Mouse (Mus musculus) limb, embryonic 10.5 days (tissue): ENCODE results near the gene Flnb. TPM values are rescaled to one million over a fixed set of nuclear protein-coding genes. Genes with fewer than 3 reads are reported as not detected.
A peak's percentile ranks its signal among the peaks of the same experiment; 100 is the strongest.

Experiments
- DNase-seq: peaks from one replicate; pipeline ENCODE4 v3.0.0-alpha.2; 2017; ENCODE audit warnings: low spot score
- H3K27ac ChIP-seq: fragments of 300-500 bp; sonication (generic); 2 replicates; pipeline ENCODE4 v1.5.1; 2016; ENCODE audit warnings: mild to moderate bottlenecking
- H3K27me3 ChIP-seq: fragments of 300-500 bp; sonication (generic); 2 replicates; pipeline ENCODE4 v1.6.1; 2016; ENCODE audit warnings: low read depth, mild to moderate bottlenecking; ENCODE audit not compliant: poor library complexity, severe bottlenecking
- H3K36me3 ChIP-seq: fragments of 300-500 bp; sonication (generic); 2 replicates; pipeline ENCODE4 v1.6.1; 2016; ENCODE audit warnings: mild to moderate bottlenecking, moderate library complexity
- H3K4me1 ChIP-seq: fragments of 300-500 bp; sonication (generic); 2 replicates; pipeline ENCODE4 v1.6.1; 2016
- H3K4me3 ChIP-seq: fragments of 300-500 bp; sonication (generic); 2 replicates; pipeline ENCODE4 v1.5.1; 2016; ENCODE audit warnings: mild to moderate bottlenecking, moderate library complexity
- H3K9me3 ChIP-seq: fragments of 300-500 bp; sonication (generic); replicated peaks from 2 replicates; pipeline ENCODE4 v1.6.1; 2016; ENCODE audit warnings: mild to moderate bottlenecking
- WGBS: fragments of 180-500 bp; shearing (Covaris S2); methylation state at CpG from one replicate; pipeline ENCODE4 v1.1.7; 2016; 5-methylcytosine and 5-hydroxymethylcytosine counted together
- polyA plus RNA-seq: library from polyadenylated mRNA; unstranded; fragments of >200 nt; fragmentation: Nextera tagmentation; extraction: Ambion mirVana; gene quantifications from 2 replicates; pipeline ENCODE4 v1.2.1, GENCODE M21; 2016

Gene Flnb
- polyA plus RNA-seq, 1 experiment from 2014 or later: 31.3 TPM

DNA sequence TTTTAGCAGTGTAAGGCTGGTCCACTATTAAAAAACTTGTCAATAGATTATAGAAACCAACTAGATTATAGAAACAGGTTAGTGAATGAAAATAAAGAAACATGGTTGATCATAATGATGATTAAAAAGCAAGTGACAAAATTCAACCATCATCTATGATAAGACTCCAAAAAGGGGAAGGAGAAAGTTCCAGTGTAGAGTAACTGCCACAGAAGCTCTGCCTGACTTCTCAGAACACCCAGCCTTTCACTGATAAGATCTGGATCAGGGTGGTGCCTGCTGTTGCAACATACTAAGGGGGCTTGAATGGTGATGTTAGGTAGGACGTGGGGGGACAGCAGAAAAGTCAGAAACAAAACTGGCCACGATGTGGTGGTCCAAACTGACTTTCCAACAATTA, 60.2 kb downstream of the Flnb start:
- no peak for DNase-seq
- Histone ChIP-seq H3K36me3 (peaks cover 76% of the 10 kb centered on the region), H3K4me3 (no peak overlapping the region), H3K4me1 (peaks cover 5% of the 10 kb centered on the region; the same call in 1 of the 2 replicates), H3K27ac (no peak overlapping the region), H3K27me3 (no peaks in the 10 kb centered on the region), H3K9me3 (no peaks in the 10 kb centered on the region)
- 72% methylated on average over 2 of the region's 2 CpGs for WGBS

GRCm38 (mm10) chr14:7880389-7880788, 62.6 kb downstream of the Flnb start:
- Histone ChIP-seq H3K4me3 (no peak overlapping the region), H3K36me3 (peaks cover 76% of the 10 kb centered on the region), H3K27me3 (no peaks in the 10 kb centered on the region), H3K9me3 (no peaks in the 10 kb centered on the region), H3K4me1 (no peaks in the 10 kb centered on the region), H3K27ac (no peak overlapping the region)
- 92% methylated on average over 6 of the region's 6 CpGs for WGBS
- no peak for DNase-seq

- Histone ChIP-seq H3K4me3 (no peak overlapping the region), H3K36me3 (peaks cover 79% of the 10 kb centered on the region), H3K9me3 (no peaks in the 10 kb centered on the region), H3K27me3 (no peaks in the 10 kb centered on the region), H3K27ac (no peak overlapping the region), H3K4me1 (no peaks in the 10 kb centered on the region)
- no peak for DNase-seq
- 95% methylated on average over 11 of the region's 11 CpGs for WGBS
Observed at GRCm38 (mm10) chr14:7881533-7881932, 63.8 kb downstream of the Flnb start.

DNA sequence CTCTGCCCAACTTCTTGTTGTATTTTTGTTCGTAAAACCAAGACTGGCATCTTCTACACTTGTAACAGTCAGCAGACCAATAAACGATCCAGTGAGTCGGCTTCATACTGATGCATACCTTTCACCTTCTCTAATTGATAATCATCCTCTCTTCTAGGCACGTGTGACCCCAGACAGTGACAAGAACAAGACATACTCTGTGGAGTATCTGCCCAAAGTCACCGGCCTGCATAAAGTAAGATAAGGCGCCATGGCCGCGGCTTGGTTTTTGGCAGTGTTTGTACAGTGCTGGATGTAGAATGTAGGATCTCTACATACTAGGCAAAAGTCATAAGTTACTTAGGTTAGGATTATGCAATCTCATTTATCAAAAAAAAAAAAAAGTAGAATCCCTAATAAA, 64.3 kb downstream of the Flnb start:
- Histone ChIP-seq H3K27ac (no peak overlapping the region), H3K4me1 (no peaks in the 10 kb centered on the region), H3K36me3 (peaks cover 82% of the 10 kb centered on the region), H3K27me3 (no peaks in the 10 kb centered on the region), H3K9me3 (no peaks in the 10 kb centered on the region), H3K4me3 (no peak overlapping the region)
- WGBS: 94% methylated on average over 8 of the region's 8 CpGs
- no peak for DNase-seq

DNA sequence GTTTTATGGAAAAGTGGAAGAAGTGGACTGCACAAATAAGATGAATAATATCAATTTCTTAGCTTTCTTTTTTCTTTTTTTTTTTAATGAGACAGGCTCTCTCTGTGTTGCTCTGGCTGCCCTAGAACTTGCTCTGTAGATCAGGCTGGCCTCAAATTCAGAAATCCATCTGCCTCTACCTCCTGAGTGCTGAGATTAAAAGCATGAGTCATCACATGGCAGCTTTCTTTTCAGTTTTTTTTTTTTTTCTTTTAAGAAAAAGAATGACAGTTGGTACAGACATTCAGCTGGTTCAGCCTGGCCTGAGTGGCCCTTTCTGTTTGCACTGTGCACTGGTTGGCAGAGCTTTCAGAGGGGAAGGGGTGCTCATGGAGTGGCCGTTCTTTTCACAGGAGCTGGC, 66.4 kb downstream of the Flnb start:
- no peaks in the 10 kb centered on the region for H3K27me3 ChIP-seq
- no peak overlapping the region for H3K4me3 ChIP-seq
- H3K36me3 ChIP-seq: peaks cover 91% of the 10 kb centered on the region
- no peaks in the 10 kb centered on the region for H3K9me3 ChIP-seq
- H3K27ac ChIP-seq: no peak overlapping the region
- no peak for DNase-seq
- 89% methylated on average over 1 of the region's 1 CpGs for WGBS
- peaks cover 10% of the 10 kb centered on the region for H3K4me1 ChIP-seq

DNA sequence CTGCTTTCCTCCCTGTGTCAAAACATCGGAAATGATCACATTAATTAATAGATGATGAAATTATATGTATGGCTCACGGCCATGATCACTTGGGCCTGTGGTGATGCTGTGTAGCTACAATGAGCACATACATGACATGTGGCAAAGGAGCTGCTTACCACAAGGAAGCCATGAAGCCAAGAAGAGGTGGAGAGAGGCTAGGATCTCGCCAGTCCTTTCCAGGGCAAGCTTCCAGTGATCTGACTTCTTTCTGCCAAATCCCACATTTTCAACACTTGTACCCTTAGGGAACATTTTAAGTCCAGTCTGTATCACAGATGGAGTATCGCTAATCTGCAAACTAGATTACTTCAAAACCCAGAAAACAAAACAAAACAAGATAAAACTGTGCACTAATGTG, 67.1 kb downstream of the Flnb start:
- H3K27ac ChIP-seq: no peak overlapping the region
- 90% methylated on average over 4 of the region's 4 CpGs for WGBS
- H3K4me3 ChIP-seq: no peak overlapping the region
- no peaks in the 10 kb centered on the region for H3K9me3 ChIP-seq
- peaks cover 17% of the 10 kb centered on the region for H3K4me1 ChIP-seq
- DNase-seq: no peak
- peaks cover 91% of the 10 kb centered on the region for H3K36me3 ChIP-seq
- H3K27me3 ChIP-seq: no peaks in the 10 kb centered on the region

DNA sequence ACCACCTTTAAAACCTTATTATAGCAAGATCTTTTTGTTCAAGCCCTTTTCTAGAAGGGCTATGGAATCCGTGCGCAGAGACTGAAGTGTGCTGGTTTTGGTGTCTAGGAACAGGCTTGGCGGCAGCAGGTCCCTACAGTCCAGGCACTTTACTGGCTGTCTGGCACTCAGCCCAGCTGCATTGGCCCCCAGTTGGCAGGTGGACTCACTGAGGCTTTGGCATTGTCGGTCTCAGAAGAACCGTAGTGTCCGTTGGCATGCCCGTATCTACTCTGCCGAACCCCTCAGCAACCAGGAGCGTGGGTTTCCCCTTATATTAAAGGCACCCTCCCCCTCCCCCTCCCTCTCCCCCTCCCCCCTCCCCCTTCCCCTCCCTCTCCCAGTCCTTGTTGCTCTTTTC, 67.8 kb downstream of the Flnb start:
- peaks cover 24% of the 10 kb centered on the region for H3K4me1 ChIP-seq
- no peaks in the 10 kb centered on the region for H3K9me3 ChIP-seq
- no peak overlapping the region for H3K27ac ChIP-seq
- no peaks in the 10 kb centered on the region for H3K27me3 ChIP-seq
- 95% methylated on average over 9 of the region's 9 CpGs for WGBS
- no peak for DNase-seq
- no peak overlapping the region for H3K4me3 ChIP-seq
- peaks cover 90% of the 10 kb centered on the region for H3K36me3 ChIP-seq

- Histone ChIP-seq H3K27me3 (no peaks in the 10 kb centered on the region), H3K4me1 (peaks cover 24% of the 10 kb centered on the region), H3K9me3 (no peaks in the 10 kb centered on the region), H3K4me3 (no peak overlapping the region), H3K27ac (no peak overlapping the region), H3K36me3 (peaks cover 91% of the 10 kb centered on the region)
- no peak for DNase-seq
- 93% methylated on average over 6 of the region's 6 CpGs for WGBS
Observed at GRCm38 (mm10) chr14:7886008-7886407, 68.3 kb downstream of the Flnb start.

DNA sequence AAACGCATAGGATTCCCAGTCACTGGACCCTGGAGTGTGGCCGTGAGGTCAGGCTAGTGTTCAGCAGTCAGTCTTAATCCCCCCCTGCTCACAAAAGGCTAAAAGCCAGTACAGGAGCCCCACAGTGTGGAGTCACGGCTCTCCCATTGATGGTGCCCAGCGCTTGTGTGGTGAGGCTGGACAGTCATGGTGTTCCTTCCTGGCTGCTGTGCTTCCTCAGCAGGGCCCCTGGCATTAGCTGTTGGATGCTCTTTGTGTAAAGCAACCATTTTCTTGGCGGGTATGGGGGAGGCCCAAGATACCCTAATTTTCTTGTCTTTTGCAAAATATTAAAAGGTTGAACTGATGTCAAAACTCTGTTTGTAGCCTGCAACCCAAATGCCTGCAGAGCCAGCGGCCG, 69.4 kb downstream of the Flnb start:
- no peak for DNase-seq
- 93% methylated on average over 7 of the region's 7 CpGs for WGBS
- no peak overlapping the region for H3K4me3 ChIP-seq
- no peaks in the 10 kb centered on the region for H3K9me3 ChIP-seq
- no peaks in the 10 kb centered on the region for H3K27me3 ChIP-seq
- peaks cover 92% of the 10 kb centered on the region for H3K36me3 ChIP-seq
- H3K27ac ChIP-seq: peak overlapping the region; percentile 16; the same call in 1 of the 2 replicates
- peaks cover 24% of the 10 kb centered on the region for H3K4me1 ChIP-seq

DNA sequence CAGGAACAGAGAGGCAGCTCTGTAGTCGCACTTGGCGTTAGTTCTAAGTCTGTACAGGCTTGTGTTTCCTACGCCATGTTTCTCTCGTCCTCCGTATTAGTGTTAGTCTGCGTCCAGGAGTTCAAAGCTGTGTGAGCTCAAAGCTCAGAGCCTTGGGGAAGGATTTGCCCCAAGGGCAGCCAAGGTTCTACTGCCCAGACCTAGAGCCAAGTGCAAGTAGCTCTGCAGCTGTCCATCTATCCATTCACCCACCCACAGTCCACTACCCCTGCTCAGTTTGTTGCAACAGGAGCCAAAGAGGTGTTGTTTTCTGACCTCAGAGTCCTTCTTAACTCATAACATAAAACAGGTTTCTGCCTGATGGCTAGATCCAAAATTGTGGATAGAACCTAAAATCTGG, 70.5 kb downstream of the Flnb start:
- no peaks in the 10 kb centered on the region for H3K27me3 ChIP-seq
- peak overlapping the region; percentile 83 for H3K27ac ChIP-seq
- 95% methylated on average over 6 of the region's 6 CpGs for WGBS
- peaks cover 92% of the 10 kb centered on the region for H3K36me3 ChIP-seq
- no peaks in the 10 kb centered on the region for H3K9me3 ChIP-seq
- peaks cover 24% of the 10 kb centered on the region for H3K4me1 ChIP-seq
- H3K4me3 ChIP-seq: no peak overlapping the region
- DNase-seq: no peak

- peaks cover 94% of the 10 kb centered on the region for H3K36me3 ChIP-seq
- no peaks in the 10 kb centered on the region for H3K9me3 ChIP-seq
- H3K27me3 ChIP-seq: no peaks in the 10 kb centered on the region
- H3K27ac ChIP-seq: peak overlapping the region; percentile 83
- WGBS: 74% methylated on average over 11 of the region's 11 CpGs
- peaks cover 24% of the 10 kb centered on the region for H3K4me1 ChIP-seq
- DNase-seq: no peak
- no peak overlapping the region for H3K4me3 ChIP-seq
Observed at GRCm38 (mm10) chr14:7888811-7889651, 71.3 kb downstream of the Flnb start.

- WGBS: 91% methylated on average over 9 of the region's 9 CpGs
- H3K27ac ChIP-seq: no peak overlapping the region; the same call in 1 of the 2 replicates
- H3K4me1 ChIP-seq: peaks cover 24% of the 10 kb centered on the region
- DNase-seq: no peak
- no peaks in the 10 kb centered on the region for H3K9me3 ChIP-seq
- H3K27me3 ChIP-seq: no peaks in the 10 kb centered on the region
- H3K4me3 ChIP-seq: no peak overlapping the region
- peaks cover 95% of the 10 kb centered on the region for H3K36me3 ChIP-seq
Observed at GRCm38 (mm10) chr14:7889834-7890233, 72.1 kb downstream of the Flnb start.

DNA sequence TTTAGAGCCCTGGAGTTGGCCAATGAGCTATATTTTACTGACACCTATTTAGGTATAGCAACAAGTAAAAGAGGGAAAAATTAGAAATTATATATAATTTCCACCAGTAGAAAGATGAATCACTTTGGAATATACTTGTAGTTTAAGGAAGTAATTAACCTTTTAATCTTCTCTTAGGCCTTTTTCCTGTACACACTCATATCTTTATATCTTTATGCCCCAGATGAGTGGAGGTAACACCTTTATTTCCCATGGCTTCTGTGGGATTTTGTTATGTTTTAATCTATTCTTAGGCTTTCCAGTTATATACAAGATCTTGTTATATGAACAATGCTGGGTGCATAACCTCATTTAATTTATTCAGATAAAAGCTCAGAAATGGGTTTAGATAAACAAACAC, 73.6 kb downstream of the Flnb start:
- Histone ChIP-seq H3K4me1 (peaks cover 29% of the 10 kb centered on the region), H3K4me3 (no peak overlapping the region), H3K27ac (no peak overlapping the region), H3K9me3 (no peaks in the 10 kb centered on the region), H3K36me3 (peaks cover 91% of the 10 kb centered on the region), H3K27me3 (no peaks in the 10 kb centered on the region)
- no peak for DNase-seq

DNA sequence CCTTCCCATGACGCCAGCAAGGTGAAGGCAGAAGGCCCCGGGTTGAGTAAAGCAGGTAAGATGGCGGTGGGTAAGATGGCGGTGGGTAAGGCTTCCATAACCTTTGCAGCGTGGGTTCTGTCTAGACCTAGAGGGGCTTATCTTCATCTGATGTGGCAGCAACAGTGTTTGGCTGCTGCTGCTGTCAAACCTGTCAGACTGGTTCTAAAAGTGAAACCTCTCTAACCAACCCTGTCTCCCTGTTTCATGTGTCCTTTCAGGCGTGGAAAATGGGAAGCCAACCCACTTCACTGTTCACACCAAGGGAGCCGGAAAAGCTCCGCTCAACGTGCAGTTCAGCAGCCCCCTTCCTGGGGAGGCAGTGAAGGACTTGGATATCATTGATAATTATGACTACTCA, 78.4 kb downstream of the Flnb start:
- 88% methylated on average over 9 of the region's 9 CpGs for WGBS

More for the DNA sequence above, 78.4 kb downstream of the Flnb start:
- H3K4me1 ChIP-seq: peaks cover 43% of the 10 kb centered on the region
- no peak for DNase-seq
- H3K36me3 ChIP-seq: peaks cover 83% of the 10 kb centered on the region
- H3K4me3 ChIP-seq: no peak overlapping the region
- H3K9me3 ChIP-seq: no peaks in the 10 kb centered on the region
- H3K27me3 ChIP-seq: no peaks in the 10 kb centered on the region
- peak overlapping the region; percentile 88 for H3K27ac ChIP-seq
